Mouse (Mus musculus): ENCODE results near the gene Ikzf5.

DNA sequence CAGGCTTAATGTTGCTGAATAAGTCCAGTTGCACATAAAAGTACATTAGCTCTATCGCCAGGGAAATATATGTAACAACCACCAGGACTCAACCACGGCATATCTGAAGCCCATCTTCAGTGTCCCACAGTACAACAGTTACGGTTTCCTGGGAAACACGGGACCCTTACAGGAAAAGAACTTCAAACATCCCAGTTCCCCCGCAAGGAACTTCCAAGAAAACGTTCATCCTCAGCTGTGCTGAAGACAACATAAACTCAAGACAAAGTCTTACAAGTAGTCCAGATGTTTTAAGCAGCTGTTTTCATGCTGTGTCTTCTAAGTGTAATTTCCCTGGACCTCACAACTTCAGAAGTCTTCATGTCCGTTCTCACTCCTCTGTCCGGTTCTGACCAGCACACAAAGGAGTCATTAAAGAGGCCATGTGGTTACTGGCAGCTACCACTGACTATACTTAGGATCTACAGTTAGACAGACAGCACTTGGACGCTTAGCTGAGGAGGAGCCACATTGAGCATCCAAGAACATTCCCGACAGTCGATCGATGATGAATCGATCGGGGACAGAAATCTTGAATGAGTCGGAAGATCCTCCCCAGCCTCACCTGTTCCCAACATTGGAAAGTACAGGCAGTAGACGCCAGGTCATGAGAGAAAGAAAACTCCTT is 867 bp downstream of the Ikzf5 start:
- TF ChIP-seq POLR2A (IDR thresholded peaks at IDR 0.05; ENCODE audit: low read depth, low read length), result no peak
- no peak for TF ChIP-seq CTCF (IDR thresholded peaks at IDR 0.05; ENCODE audit: borderline replicate concordance, insufficient read depth, low read length)

All from embryonic fibroblast, embryonic 13.5 days (primary cell).